Mouse (Mus musculus): ENCODE measurements around the gene Ppp1r9b. TPM values are rescaled to one million over a fixed set of nuclear protein-coding genes. Genes with fewer than 3 reads are reported as not detected.

Ppp1r9b gene
- 100 to 1,000 TPM; 111 to 115 TPM for total RNA-seq (2023)

DNA sequence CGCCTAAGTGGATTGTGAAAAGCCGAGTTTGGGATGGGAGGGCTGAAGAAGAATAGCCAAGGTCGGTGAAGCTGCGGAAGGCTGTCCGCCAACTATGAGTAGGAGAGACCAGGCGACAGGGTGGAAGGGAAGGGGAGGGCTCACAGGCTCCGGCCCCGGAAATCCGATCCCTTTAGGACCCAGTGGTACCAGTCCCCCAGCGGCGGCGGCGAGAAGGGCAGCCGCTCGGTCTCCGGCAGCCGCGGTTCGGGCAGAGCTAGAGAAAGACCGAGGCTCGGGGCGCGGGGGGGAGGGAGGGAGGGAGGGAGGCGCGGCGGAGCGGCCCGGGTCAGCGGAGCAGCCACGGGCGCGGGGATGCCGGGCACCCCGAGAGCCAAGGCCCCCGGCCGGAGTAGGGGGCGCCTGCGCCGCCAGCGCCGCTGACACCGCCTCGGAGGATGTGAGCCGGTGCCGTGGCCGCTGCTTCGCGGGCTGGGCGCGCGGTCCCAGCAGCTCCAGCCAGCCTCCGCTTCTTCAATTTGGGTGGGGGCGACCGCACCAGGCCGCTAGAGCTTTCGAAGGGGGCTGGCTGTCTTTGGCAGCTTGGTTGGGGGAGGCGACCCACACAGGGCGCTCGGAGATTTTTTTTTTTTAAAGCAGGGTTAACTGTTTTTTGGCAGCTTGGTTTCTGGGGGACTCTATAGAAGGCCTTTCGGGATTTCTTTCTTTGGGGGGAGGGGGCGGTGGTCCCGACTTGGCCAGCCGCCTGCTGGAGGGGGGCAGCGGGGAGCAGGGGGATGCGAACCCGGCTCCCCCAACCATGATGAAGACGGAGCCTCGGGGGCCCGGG lies at the start of gene Ppp1r9b:
TSS of gene Ppp1r9b (plus strand) at position 287 of the 829 bp plus-strand sequence.

DNA sequence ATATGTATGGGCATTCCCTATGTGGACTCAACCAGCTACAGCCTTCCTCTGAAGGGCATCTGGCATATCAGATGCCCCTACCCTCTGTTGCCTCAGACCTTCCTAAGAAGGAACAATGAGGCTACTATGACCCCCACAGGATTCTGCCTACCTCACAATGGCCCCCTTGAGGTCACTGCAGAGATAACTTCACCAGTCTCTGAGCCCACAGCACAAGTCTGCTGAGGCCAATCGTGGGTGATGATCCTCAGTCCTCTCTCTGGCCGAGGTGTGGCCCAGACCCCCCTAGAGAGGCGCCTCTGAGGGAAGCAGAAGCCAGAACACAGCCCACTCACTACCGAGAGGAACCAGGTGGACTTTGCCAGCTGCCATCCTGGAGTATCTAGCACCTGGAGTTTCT lies 23.4 kb upstream of the Ppp1r9b start, which contains the start of gene Hils1:
TSS of gene Hils1 (plus strand) at position 175 of the 400 bp plus-strand sequence.

DNA sequence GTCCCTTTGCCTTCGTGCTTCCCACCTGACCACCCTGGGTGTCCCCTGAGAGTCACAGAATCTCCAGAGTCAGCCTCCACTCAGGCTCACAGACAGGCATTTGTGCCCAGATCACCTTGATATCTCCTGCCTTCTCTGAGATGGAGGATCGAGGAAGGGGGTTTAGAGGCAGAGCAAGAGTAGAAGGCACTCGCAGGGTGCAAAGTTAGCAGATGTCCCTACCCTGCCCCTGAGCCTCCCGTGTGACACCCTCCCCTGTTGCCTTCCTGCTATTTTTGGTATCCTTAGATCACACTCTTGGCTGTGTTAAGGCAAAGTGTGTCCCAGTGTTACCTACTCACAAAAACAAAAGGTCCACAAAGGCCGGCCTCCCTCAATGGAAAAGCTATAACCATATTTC lies 14.6 kb upstream of the Ppp1r9b start, which contains the start of gene Sgca:
TSS of gene Sgca (minus strand) at position 129 of the 400 bp plus-strand sequence.

DNA sequence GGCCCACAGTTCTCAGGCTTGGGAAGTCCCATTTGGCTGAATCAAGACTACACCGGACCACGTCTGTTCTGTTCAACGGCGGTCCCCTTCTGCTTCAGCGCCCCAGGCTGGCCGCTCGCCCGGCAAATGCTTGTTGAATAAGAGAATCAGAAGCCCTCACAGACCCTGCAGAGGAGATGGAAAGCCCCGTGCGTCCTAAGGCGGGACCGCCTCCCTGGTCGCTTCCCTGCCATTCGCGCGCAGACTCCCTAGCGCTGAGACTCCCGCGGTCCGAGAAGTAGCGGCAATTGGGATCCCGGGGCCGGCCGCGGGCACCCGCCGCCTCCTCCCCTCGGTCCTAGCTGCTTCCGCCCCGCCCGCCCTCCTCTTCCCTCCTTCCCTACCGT lies 18.8 kb downstream of the Ppp1r9b start, which contains the start of gene Samd14:
TSS of gene Samd14 (plus strand) at position 251 of the 386 bp plus-strand sequence.

DNA sequence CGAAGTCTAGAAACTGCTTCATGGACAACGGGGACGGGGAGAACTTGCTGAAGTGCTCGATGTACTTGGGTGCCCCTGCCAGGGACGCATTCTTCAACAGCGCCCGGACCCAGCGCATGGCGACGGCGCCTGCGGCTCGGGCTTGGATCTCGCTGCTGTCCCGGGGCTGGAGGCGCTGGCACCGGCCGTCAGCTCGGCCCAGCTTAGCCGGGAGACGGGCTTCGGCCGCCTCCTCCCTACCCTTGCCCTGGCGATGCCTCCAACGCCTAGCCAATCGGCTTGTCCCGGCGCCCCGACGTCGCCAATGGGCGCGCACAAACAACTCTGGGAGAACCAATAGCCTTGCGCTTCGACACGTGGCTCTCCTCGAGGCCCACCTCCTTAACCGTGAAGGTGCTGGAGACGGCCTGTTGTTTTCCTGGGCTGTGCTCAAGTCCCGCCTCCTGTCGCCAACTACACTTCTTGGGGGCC lies 50.3 kb downstream of the Ppp1r9b start, which contains the start of gene Pdk2:
TSS of gene Pdk2 (minus strand) at position 216 of the 471 bp plus-strand sequence.

Other genes with a start within 250 kb of the Ppp1r9b start
- gene Cdc34b, start 249.3 kb upstream of the Ppp1r9b start, total RNA-seq (2023) = not detected
- not detected for gene Tmem92, start 208.3 kb upstream of the Ppp1r9b start, total RNA-seq (2023)
- 100 to 1,000 TPM; 370 to 474 TPM for gene Col1a1, start 54.8 kb upstream of the Ppp1r9b start, total RNA-seq (2023)
- not detected for gene Hils1, start 23.4 kb upstream of the Ppp1r9b start, total RNA-seq (2023)
- gene Sgca, start 14.7 kb upstream of the Ppp1r9b start, total RNA-seq (2023) = not detected
- 10 to 100 TPM in 1 of 2 experiments, 1 to 10 TPM in 1; 7.4 to 11.7 TPM for gene Samd14, start 18.8 kb downstream of the Ppp1r9b start, total RNA-seq (2023)
- 1 to 10 TPM; 4.0 to 5.4 TPM for gene Pdk2, start 50.3 kb downstream of the Ppp1r9b start, total RNA-seq (2023)
- not detected for gene Itga3, start 85.8 kb downstream of the Ppp1r9b start, total RNA-seq (2023)
- under 1 TPM in 1 of 2 experiments, not detected in 1; 0.28 TPM for gene Dlx3, start 129.1 kb downstream of the Ppp1r9b start, total RNA-seq (2023)
- gene Dlx4, start 155.2 kb downstream of the Ppp1r9b start, total RNA-seq (2023) = not detected

All from neutrophil, adult 83 days (primary cell).